Mouse (Mus musculus) frontal cortex, adult 2 months (tissue): ENCODE measurements around the gene Adsl. TPM values are rescaled to one million over a fixed set of nuclear protein-coding genes. Genes with fewer than 3 reads are reported as not detected.
"Not testable (repeated sequence)": the region's sequence is repeated elsewhere in the genome, so short reads cannot be mapped to it uniquely, and the experiment has no call there.

Source experiments
- DNase-seq, 2 experiments: peaks; one replicate each; pipeline ENCODE4 v3.0.0; 2022; ENCODE audit warnings: low spot score in 1 of 2; ENCODE audit errors: extremely low spot score in 1 of 2
- polyA plus RNA-seq: library from polyadenylated mRNA; depleted of rRNA; stranded (reverse); fragments of >200 nt; gene quantifications from 2 replicates; pipeline ENCODE4 v1.2.3, GENCODE M21; 2012; rRNA removed

The Adsl gene
- 60.8 and 62.6 TPM in 2 replicates for polyA plus RNA-seq

GRCm38 (mm10) chr15:80948145-80949135 lies at the start of gene Adsl:
Adsl (plus strand) TSS chr15:80948490.
- DNase-seq: peak; percentile 38 to 85

GRCm38 (mm10) chr15:80899806-80900205 lies 48.5 kb upstream of the Adsl start:
- no peak for DNase-seq

- DNase-seq: peak; percentile 13 to 53
Observed at GRCm38 (mm10) chr15:80901806-80902513, 46.3 kb upstream of the Adsl start.

GRCm38 (mm10) chr15:80904776-80905175 lies 43.5 kb upstream of the Adsl start:
- not testable (repeated sequence) for DNase-seq

GRCm38 (mm10) chr15:80910183-80910582 lies 38.1 kb upstream of the Adsl start:
- no peak for DNase-seq

GRCm38 (mm10) chr15:80910790-80911531 lies 37.3 kb upstream of the Adsl start:
- no peak for DNase-seq

- no peak for DNase-seq
Observed at GRCm38 (mm10) chr15:80912175-80912574, 36.1 kb upstream of the Adsl start.

- no peak for DNase-seq
Observed at GRCm38 (mm10) chr15:80913803-80914202, 34.5 kb upstream of the Adsl start.

- no peak for DNase-seq
Observed at GRCm38 (mm10) chr15:80915850-80916249, 32.4 kb upstream of the Adsl start.

- DNase-seq: no peak
Observed at GRCm38 (mm10) chr15:80916621-80917020, 31.7 kb upstream of the Adsl start.

GRCm38 (mm10) chr15:80920346-80920745 lies 27.9 kb upstream of the Adsl start:
- no peak for DNase-seq

GRCm38 (mm10) chr15:80921781-80922180 lies 26.5 kb upstream of the Adsl start:
- no peak for DNase-seq

- DNase-seq: no peak
Observed at GRCm38 (mm10) chr15:80924211-80924610, 24.1 kb upstream of the Adsl start.

- no peak for DNase-seq
Observed at GRCm38 (mm10) chr15:80928811-80929355, 19.4 kb upstream of the Adsl start.

GRCm38 (mm10) chr15:80930048-80930571 lies 18.2 kb upstream of the Adsl start:
- DNase-seq: no peak

- DNase-seq: not testable (repeated sequence)
Observed at GRCm38 (mm10) chr15:80930676-80931320, 17.5 kb upstream of the Adsl start.

- DNase-seq: no peak
Observed at GRCm38 (mm10) chr15:80931345-80931960, 16.8 kb upstream of the Adsl start.

- DNase-seq: no peak
Observed at GRCm38 (mm10) chr15:80934841-80935240, 13.4 kb upstream of the Adsl start.

GRCm38 (mm10) chr15:80936686-80937085 lies 11.6 kb upstream of the Adsl start:
- DNase-seq: no peak
